Mouse (Mus musculus): ENCODE data around the gene Chek2. TPM values are rescaled to one million over a fixed set of nuclear protein-coding genes. Genes with fewer than 3 reads are reported as not detected.

Chek2 gene
- polyA plus RNA-seq (2021): 21.3 TPM

GRCm38 (mm10) chr5:110839678-110840365 lies at the start of gene Chek2, which contains the start of gene Hscb:
Chek2 (plus strand) TSS chr5:110839979.
Hscb (minus strand) TSS chr5:110839777.
- TF ChIP-seq CTCF (IDR thresholded peaks at IDR 0.05): peak; percentile 69
- in situ Hi-C loops (cut with MboI; ENCODE audit: low pct_unique_long_range_greater_than_20kb): loop anchor here (5.0 kb wide), 2 partner anchors 58 to 427 kb away; partner anchors contain the start of gene Pus1
- DNase-seq (ENCODE audit: low read depth, low spot score): peak; percentile 98

GRCm38 (mm10) chr5:110794363-110794762 lies 45.4 kb upstream of the Chek2 start:
- ChIA-PET CTCF (interaction anchor here (1.6 kb wide), 1 partner anchor 476 kb away, joined by 4 read pairs; no protein-coding TSS in a partner anchor), POLR2A (no interaction called here)
- TF ChIP-seq CTCF (IDR thresholded peaks at IDR 0.05): no peak
- H3K27me3 ChIP-seq: no peaks in the 10 kb centered on the region
- ATAC-seq: no peak
- no peak for DNase-seq (ENCODE audit: low read depth, low spot score)
- in situ Hi-C loops (cut with MboI; ENCODE audit: low pct_unique_long_range_greater_than_20kb): loop anchor here (5.0 kb wide), 1 partner anchor 473 kb away; no protein-coding TSS in a partner anchor

More at GRCm38 (mm10) chr5:110839678-110840365, at the start of gene Chek2, which contains the start of gene Hscb:
- ChIA-PET POLR2A (interaction anchor here (0.6 to 0.7 kb wide), 3 partner anchors 93 to 260 kb away, joined by 4 to 5 read pairs (median 5); no protein-coding TSS in a partner anchor), CTCF (interaction anchor here (1.1 to 1.9 kb wide), 5 partner anchors 11 to 434 kb away, joined by 3 to 8 read pairs (median 3); no protein-coding TSS in a partner anchor)
- peak; percentile 98 for ATAC-seq
- H3K27me3 ChIP-seq: no peaks in the 10 kb centered on the region

- POLR2A ChIA-PET: no interaction called here
These were observed 42.1 kb upstream of the Chek2 start for GRCm38 (mm10) chr5:110797696-110798095.

DNA sequence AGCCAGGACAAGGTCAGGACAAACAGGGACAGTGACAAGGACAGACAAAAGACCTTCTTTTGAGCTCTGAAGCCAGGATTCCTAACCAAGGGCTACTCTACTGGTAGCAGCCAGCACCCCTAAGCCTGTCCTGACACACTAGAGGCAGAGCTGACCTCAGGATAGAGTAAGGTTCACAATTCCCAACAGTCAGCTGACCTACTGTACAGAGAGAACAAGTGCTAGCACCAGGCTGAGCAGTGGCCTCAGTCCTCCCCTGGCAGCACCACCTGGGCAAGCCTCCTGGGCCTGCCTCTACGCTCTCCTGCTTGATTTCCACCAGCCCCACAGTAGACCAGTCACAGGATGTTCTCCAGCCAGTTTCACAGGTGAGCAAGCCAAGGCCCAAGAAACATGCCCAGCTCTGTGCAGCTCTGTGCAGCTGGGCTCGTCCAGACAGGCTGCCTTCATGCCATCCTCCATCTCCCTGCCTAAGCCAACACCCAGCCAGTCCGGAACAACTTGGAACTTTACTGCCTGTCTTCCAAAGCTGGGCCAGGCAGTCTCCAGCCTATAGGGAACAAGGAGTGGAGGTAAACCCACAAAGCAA lies 38.6 kb upstream of the Chek2 start:
- in situ Hi-C loops (cut with MboI; ENCODE audit: low pct_unique_long_range_greater_than_20kb): no loop called here
- TF ChIP-seq CTCF (IDR thresholded peaks at IDR 0.05): no peak
- H3K27me3 ChIP-seq: no peaks in the 10 kb centered on the region
- CTCF ChIA-PET: interaction anchor here (0.7 to 1.7 kb wide), 3 partner anchors 12 to 457 kb away, joined by 3 read pairs; no protein-coding TSS in a partner anchor
- DNase-seq (ENCODE audit: low read depth, low spot score) (no peak), ATAC-seq (no peak)
- POLR2A ChIA-PET: no interaction called here

More at GRCm38 (mm10) chr5:110797696-110798095, 42.1 kb upstream of the Chek2 start:
- in situ Hi-C loops (cut with MboI; ENCODE audit: low pct_unique_long_range_greater_than_20kb): no loop called here
- DNase-seq (ENCODE audit: low read depth, low spot score) (no peak), ATAC-seq (no peak)
- CTCF ChIA-PET: no interaction called here
- no peak for TF ChIP-seq CTCF (IDR thresholded peaks at IDR 0.05)
- H3K27me3 ChIP-seq: no peaks in the 10 kb centered on the region

- ATAC-seq: no peak
- H3K27me3 ChIP-seq: no peaks in the 10 kb centered on the region
- no peak for DNase-seq (ENCODE audit: low read depth, low spot score)
- in situ Hi-C loops (cut with MboI; ENCODE audit: low pct_unique_long_range_greater_than_20kb): no loop called here
- no peak for TF ChIP-seq CTCF (IDR thresholded peaks at IDR 0.05)
- ChIA-PET CTCF (interaction anchor here (1.1 to 1.7 kb wide), 2 partner anchors 13 to 31 kb away, joined by 3 to 6 read pairs; no protein-coding TSS in a partner anchor), POLR2A (interaction anchor here (1.4 kb wide), 1 partner anchor 12 kb away, joined by 4 read pairs; no protein-coding TSS in a partner anchor)
These were observed 37.6 kb upstream of the Chek2 start for GRCm38 (mm10) chr5:110802186-110802585.

GRCm38 (mm10) chr5:110802809-110803208 lies 37.0 kb upstream of the Chek2 start:
- ATAC-seq: no peak
- TF ChIP-seq CTCF (IDR thresholded peaks at IDR 0.05): no peak
- in situ Hi-C loops (cut with MboI; ENCODE audit: low pct_unique_long_range_greater_than_20kb): no loop called here
- no peak for DNase-seq (ENCODE audit: low read depth, low spot score)
- ChIA-PET POLR2A (interaction anchor here (1.4 kb wide), 1 partner anchor 13 kb away, joined by 4 read pairs; no protein-coding TSS in a partner anchor), CTCF (interaction anchor here (0.8 to 1.1 kb wide), 2 partner anchors 14 to 25 kb away, joined by 3 to 6 read pairs; no protein-coding TSS in a partner anchor)
- H3K27me3 ChIP-seq: no peaks in the 10 kb centered on the region

- no peaks in the 10 kb centered on the region for H3K27me3 ChIP-seq
- TF ChIP-seq CTCF (IDR thresholded peaks at IDR 0.05): no peak
- in situ Hi-C loops (cut with MboI; ENCODE audit: low pct_unique_long_range_greater_than_20kb): no loop called here
- ATAC-seq: no peak
- POLR2A ChIA-PET: interaction anchor here (0.6 kb wide), 1 partner anchor 16 kb away, joined by 3 read pairs; no protein-coding TSS in a partner anchor
- CTCF ChIA-PET: interaction anchor here (1.0 kb wide), 1 partner anchor 386 kb away, joined by 3 read pairs; no protein-coding TSS in a partner anchor
- no peak for DNase-seq (ENCODE audit: low read depth, low spot score)
These were observed 35.6 kb upstream of the Chek2 start for GRCm38 (mm10) chr5:110804012-110804743.

GRCm38 (mm10) chr5:110806154-110806553 lies 33.6 kb upstream of the Chek2 start:
- CTCF ChIA-PET: no interaction called here
- TF ChIP-seq CTCF (IDR thresholded peaks at IDR 0.05): no peak
- ATAC-seq: no peak
- POLR2A ChIA-PET: no interaction called here
- in situ Hi-C loops (cut with MboI; ENCODE audit: low pct_unique_long_range_greater_than_20kb): no loop called here
- DNase-seq (ENCODE audit: low read depth, low spot score): no peak
- no peaks in the 10 kb centered on the region for H3K27me3 ChIP-seq

DNA sequence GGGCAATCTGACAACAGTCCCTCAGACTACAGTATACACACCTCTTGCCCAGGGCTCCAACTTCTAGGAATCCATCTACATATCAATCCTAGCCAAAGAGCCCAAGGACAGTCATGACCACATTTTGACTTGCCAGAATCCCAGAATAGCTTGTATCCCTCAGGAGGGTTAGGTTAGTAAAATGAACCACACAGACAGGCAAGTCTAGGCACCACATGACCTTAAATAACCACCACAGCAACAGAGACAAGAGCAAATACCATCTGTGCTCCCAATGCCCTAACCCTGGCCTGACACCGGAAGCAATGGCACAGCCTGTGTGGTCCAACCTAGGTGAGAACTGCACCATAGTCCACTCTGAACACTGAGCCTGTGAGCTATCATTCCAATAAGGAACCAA lies 33.1 kb upstream of the Chek2 start:
- in situ Hi-C loops (cut with MboI; ENCODE audit: low pct_unique_long_range_greater_than_20kb): no loop called here
- DNase-seq (ENCODE audit: low read depth, low spot score) (no peak), ATAC-seq (no peak)
- CTCF ChIA-PET: no interaction called here
- no peaks in the 10 kb centered on the region for H3K27me3 ChIP-seq
- POLR2A ChIA-PET: no interaction called here
- no peak for TF ChIP-seq CTCF (IDR thresholded peaks at IDR 0.05)

DNA sequence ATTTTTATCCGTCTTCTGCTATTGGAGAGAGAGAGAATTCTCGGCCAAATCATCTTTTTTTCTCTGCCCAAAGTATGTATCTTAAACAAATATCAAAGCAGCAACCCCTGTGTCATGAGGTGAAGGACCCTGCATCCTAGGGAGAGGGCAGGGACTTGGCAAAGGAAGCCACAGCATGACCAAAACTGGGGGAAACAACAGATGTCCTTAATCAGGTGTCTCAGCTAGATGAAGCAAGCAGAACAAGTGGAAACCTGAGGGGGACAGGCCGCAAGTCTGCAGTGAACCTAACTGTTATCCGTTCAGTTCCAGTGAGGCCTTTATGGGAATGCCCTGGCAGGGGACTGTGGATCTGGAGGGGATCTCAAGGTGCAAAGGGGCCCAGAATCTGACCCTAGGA lies 32.3 kb upstream of the Chek2 start:
- ATAC-seq (no peak), DNase-seq (ENCODE audit: low read depth, low spot score) (no peak)
- H3K27me3 ChIP-seq: no peaks in the 10 kb centered on the region
- no peak for TF ChIP-seq CTCF (IDR thresholded peaks at IDR 0.05)
- in situ Hi-C loops (cut with MboI; ENCODE audit: low pct_unique_long_range_greater_than_20kb): no loop called here
- POLR2A ChIA-PET: no interaction called here
- CTCF ChIA-PET: no interaction called here
